Mouse (Mus musculus) bone marrow, adult 2 months (tissue): ENCODE measurements at regions not wholly inside any gene's neighbourhood (a gene's known extent, or its start where the extent isn't known, plus 50 kb on each side); places are given as distances from the start of the nearest gene placed in this dataset.

Source experiments
- CTCF ChIP-seq: fragments of 200-500 bp; IDR thresholded peaks from 2 replicates; pipeline ENCODE4 v1.5.1; 2011; ENCODE audit warnings: low read length, control low read depth; ENCODE audit not compliant: control insufficient read depth, insufficient read depth
- POLR2A ChIP-seq: fragments of 200-500 bp; IDR thresholded peaks from 2 replicates; pipeline ENCODE4 v1.6.1; 2011; ENCODE audit warnings: low read depth, mild to moderate bottlenecking, control low read depth, low read length, borderline replicate concordance; ENCODE audit not compliant: control insufficient read depth

DNA sequence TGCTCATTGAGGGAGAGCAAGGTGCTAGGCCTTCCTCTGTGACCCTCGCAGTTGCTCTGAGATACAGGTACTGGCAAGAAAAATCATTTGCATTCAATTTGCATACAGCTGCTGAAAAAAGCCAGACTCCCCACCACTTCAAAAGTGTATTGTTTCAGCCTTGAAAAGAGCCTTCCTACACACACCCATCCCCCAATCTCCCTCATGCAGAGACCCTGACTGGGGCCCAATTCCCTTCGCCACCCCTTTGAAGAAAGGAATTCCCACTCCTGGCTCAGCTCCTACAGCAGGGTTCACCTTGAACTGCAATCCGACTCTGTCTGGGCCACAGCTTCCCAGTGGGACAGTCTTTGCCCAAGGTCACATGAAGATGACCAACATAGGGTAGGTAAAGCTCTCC is 248.6 kb downstream of the Mroh4 start:
- TF ChIP-seq POLR2A, result no peak
- no peak for TF ChIP-seq CTCF
